Mouse (Mus musculus): ENCODE measurements around the gene Ninj2.

Gene Ninj2

GRCm38 (mm10) chr6:120187587-120188176, 94.5 kb downstream of the Ninj2 start:
- Histone ChIP-seq H3K9me3 (ENCODE audit: low read length) (no peaks in the 10 kb centered on the region), H3K4me1 (replicated peaks; ENCODE audit: low read depth, low read length) (peaks cover 90% of the 10 kb centered on the region), H3K36me3 (ENCODE audit: insufficient read depth, low read length) (no peaks in the 10 kb centered on the region), H3K27me3 (ENCODE audit: insufficient read depth, low read length) (no peaks in the 10 kb centered on the region), H3K4me3 (replicated peaks; ENCODE audit: low read length) (peak overlapping the region; percentile 64)
- TF ChIP-seq NANOG (IDR thresholded peaks at IDR 0.05; ENCODE audit: borderline replicate concordance, low read length) (no peak), CTCF (conservative IDR thresholded peaks at IDR 0.05; ENCODE audit: low read length) (no peak), POU5F1 (IDR thresholded peaks at IDR 0.05; ENCODE audit: borderline replicate concordance, low read length) (no peak)

DNA sequence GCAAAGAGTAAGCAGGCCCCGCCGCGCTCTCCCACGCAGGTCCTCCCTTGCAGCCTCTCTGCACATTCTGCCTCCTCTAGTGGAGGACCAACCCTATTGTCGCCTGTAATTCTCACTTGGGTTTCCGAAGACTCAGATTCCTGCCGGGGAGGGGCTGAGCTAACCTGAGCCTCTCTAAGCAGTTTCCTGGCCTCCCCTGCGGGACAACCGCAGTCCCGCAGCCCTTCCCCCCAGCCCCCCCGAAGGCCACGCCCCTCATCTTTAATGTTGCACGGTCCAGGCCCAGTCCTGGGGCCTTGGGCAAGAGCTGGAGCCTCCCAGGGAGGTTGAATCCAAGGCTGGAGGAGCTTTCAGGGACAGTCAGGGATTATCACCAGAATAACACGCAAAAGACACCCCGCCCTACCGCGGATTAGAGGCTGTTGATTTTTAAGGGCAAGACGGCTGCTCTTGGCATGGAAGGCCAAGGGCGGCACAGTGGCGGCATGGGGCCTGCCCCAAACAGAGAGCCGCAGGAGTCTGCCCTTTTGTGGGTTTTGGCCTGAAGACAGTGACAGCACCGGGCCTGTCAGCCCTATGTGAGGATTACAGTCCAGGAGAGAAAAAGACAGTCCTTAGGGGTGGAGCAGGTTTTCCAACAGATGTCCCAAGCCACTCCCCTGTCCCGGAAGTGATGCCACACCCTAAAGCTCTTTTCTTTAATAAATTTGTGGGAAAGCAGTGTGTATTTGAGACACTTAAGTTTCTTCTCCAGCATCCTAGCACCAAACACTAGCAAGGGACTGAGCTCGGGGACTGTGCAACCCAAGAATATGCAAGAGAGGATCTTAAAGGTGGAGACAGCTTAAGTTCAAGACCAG, 95.5 kb downstream of the Ninj2 start:
- H3K4me3 ChIP-seq (replicated peaks; ENCODE audit: low read length), result peak overlapping the region; percentile 64
- H3K9me3 ChIP-seq (ENCODE audit: low read length), result no peaks in the 10 kb centered on the region
- H3K4me1 ChIP-seq (replicated peaks; ENCODE audit: low read depth, low read length), result peaks cover 97% of the 10 kb centered on the region
- no peaks in the 10 kb centered on the region for H3K27me3 ChIP-seq (ENCODE audit: insufficient read depth, low read length)
- no peaks in the 10 kb centered on the region for H3K36me3 ChIP-seq (ENCODE audit: insufficient read depth, low read length)
- no peak for TF ChIP-seq CTCF (conservative IDR thresholded peaks at IDR 0.05; ENCODE audit: low read length)
- TF ChIP-seq NANOG (IDR thresholded peaks at IDR 0.05; ENCODE audit: borderline replicate concordance, low read length), result no peak
- TF ChIP-seq POU5F1 (IDR thresholded peaks at IDR 0.05; ENCODE audit: borderline replicate concordance, low read length), result no peak

- TF ChIP-seq NANOG (IDR thresholded peaks at IDR 0.05; ENCODE audit: borderline replicate concordance, low read length), result no peak
- H3K27me3 ChIP-seq (ENCODE audit: insufficient read depth, low read length), result no peaks in the 10 kb centered on the region
- peaks cover 97% of the 10 kb centered on the region for H3K4me1 ChIP-seq (replicated peaks; ENCODE audit: low read depth, low read length)
Measured at GRCm38 (mm10) chr6:120189287-120189686, 96.1 kb downstream of the Ninj2 start.

GRCm38 (mm10) chr6:120190365-120190764, 97.2 kb downstream of the Ninj2 start:
- H3K4me3 ChIP-seq (replicated peaks; ENCODE audit: low read length), result no peak overlapping the region
- no peaks in the 10 kb centered on the region for H3K36me3 ChIP-seq (ENCODE audit: insufficient read depth, low read length)
- H3K4me1 ChIP-seq (replicated peaks; ENCODE audit: low read depth, low read length), result peaks cover 98% of the 10 kb centered on the region
- no peaks in the 10 kb centered on the region for H3K9me3 ChIP-seq (ENCODE audit: low read length)
- TF ChIP-seq NANOG (IDR thresholded peaks at IDR 0.05; ENCODE audit: borderline replicate concordance, low read length) (no peak), POU5F1 (IDR thresholded peaks at IDR 0.05; ENCODE audit: borderline replicate concordance, low read length) (no peak), CTCF (conservative IDR thresholded peaks at IDR 0.05; ENCODE audit: low read length) (no peak)
- no peaks in the 10 kb centered on the region for H3K27me3 ChIP-seq (ENCODE audit: insufficient read depth, low read length)

More at GRCm38 (mm10) chr6:120189287-120189686, 96.1 kb downstream of the Ninj2 start:
- no peaks in the 10 kb centered on the region for H3K9me3 ChIP-seq (ENCODE audit: low read length)
- no peaks in the 10 kb centered on the region for H3K36me3 ChIP-seq (ENCODE audit: insufficient read depth, low read length)
- peak overlapping the region; percentile 64 for H3K4me3 ChIP-seq (replicated peaks; ENCODE audit: low read length)

GRCm38 (mm10) chr6:120190912-120191311, 97.8 kb downstream of the Ninj2 start:
- Histone ChIP-seq H3K4me3 (replicated peaks; ENCODE audit: low read length) (no peak overlapping the region), H3K36me3 (ENCODE audit: insufficient read depth, low read length) (no peaks in the 10 kb centered on the region), H3K4me1 (replicated peaks; ENCODE audit: low read depth, low read length) (peaks cover 96% of the 10 kb centered on the region), H3K27me3 (ENCODE audit: insufficient read depth, low read length) (no peaks in the 10 kb centered on the region), H3K9me3 (ENCODE audit: low read length) (no peaks in the 10 kb centered on the region)
- TF ChIP-seq POU5F1 (IDR thresholded peaks at IDR 0.05; ENCODE audit: borderline replicate concordance, low read length) (no peak), NANOG (IDR thresholded peaks at IDR 0.05; ENCODE audit: borderline replicate concordance, low read length) (no peak), CTCF (conservative IDR thresholded peaks at IDR 0.05; ENCODE audit: low read length) (no peak)

DNA sequence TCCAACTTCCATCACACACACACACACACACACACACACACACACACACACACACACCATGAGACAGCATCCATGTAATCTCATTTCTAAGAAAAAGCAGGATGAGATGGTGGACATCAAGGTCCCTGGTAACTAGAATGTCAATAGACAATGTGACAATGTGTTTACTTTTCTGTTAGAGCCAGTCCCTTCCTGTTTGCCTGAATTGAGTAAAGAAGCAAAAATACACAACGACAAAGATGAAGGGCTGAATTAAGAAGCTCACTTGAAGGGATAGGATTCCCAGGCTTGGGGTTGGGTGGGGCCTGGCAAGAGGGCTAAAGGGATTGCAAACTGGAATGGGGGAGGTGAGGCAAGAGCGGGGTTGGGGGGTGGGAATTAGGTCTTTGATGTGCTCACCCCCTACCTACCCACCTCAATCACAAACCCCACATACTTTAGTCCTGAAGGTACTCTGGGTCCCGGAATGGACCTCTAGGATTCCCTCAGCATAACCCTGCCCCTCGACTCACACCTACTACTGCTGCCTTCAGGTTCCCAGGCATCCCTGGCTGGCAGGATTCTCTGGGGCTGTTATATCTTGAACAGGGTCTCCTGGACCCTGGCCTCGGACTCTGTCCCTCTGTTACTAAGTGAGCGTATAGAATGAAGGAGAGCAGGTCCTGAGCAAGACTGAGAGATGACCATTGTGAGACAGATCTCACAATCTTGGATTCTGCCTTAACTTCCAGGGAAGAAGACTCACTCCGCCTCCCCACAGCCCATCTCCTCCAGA, 98.4 kb downstream of the Ninj2 start:
- H3K4me3 ChIP-seq (replicated peaks; ENCODE audit: low read length), result peak overlapping the region; percentile 74
- no peaks in the 10 kb centered on the region for H3K9me3 ChIP-seq (ENCODE audit: low read length)
- peaks cover 90% of the 10 kb centered on the region for H3K4me1 ChIP-seq (replicated peaks; ENCODE audit: low read depth, low read length)
- TF ChIP-seq POU5F1 (IDR thresholded peaks at IDR 0.05; ENCODE audit: borderline replicate concordance, low read length), result no peak
- TF ChIP-seq CTCF (conservative IDR thresholded peaks at IDR 0.05; ENCODE audit: low read length), result no peak
- TF ChIP-seq NANOG (IDR thresholded peaks at IDR 0.05; ENCODE audit: borderline replicate concordance, low read length), result no peak
- H3K36me3 ChIP-seq (ENCODE audit: insufficient read depth, low read length), result no peaks in the 10 kb centered on the region
- H3K27me3 ChIP-seq (ENCODE audit: insufficient read depth, low read length), result no peaks in the 10 kb centered on the region

GRCm38 (mm10) chr6:120192211-120192870, 99.2 kb downstream of the Ninj2 start:
- H3K9me3 ChIP-seq (ENCODE audit: low read length), result no peaks in the 10 kb centered on the region
- H3K4me1 ChIP-seq (replicated peaks; ENCODE audit: low read depth, low read length), result peaks cover 86% of the 10 kb centered on the region
- H3K27me3 ChIP-seq (ENCODE audit: insufficient read depth, low read length), result no peaks in the 10 kb centered on the region
- no peak for TF ChIP-seq POU5F1 (IDR thresholded peaks at IDR 0.05; ENCODE audit: borderline replicate concordance, low read length)
- TF ChIP-seq NANOG (IDR thresholded peaks at IDR 0.05; ENCODE audit: borderline replicate concordance, low read length), result no peak
- TF ChIP-seq CTCF (conservative IDR thresholded peaks at IDR 0.05; ENCODE audit: low read length), result no peak
- peak overlapping the region; percentile 74 for H3K4me3 ChIP-seq (replicated peaks; ENCODE audit: low read length)
- no peaks in the 10 kb centered on the region for H3K36me3 ChIP-seq (ENCODE audit: insufficient read depth, low read length)

DNA sequence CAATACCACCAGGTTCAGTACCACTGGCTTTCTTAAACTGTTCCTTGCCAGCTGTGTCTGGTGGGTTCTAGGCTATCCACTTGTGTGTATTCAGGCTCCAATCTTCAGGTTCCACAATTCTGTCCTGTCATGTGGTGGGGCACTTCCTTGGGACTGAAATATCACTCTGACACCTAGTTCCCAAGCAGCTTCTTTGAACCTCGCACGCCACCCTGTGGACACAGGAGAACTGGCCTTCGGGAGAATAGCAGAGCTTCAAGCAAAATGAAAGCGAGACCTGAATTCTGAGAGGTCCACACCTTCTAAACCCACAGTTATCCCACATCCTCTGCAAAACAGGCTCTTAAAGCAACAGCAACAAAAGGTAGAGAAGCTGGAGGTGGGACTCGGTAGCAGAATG, 100.0 kb downstream of the Ninj2 start:
- Histone ChIP-seq H3K4me3 (replicated peaks; ENCODE audit: low read length) (peak overlapping the region; percentile 37), H3K9me3 (ENCODE audit: low read length) (no peaks in the 10 kb centered on the region), H3K4me1 (replicated peaks; ENCODE audit: low read depth, low read length) (peaks cover 84% of the 10 kb centered on the region), H3K36me3 (ENCODE audit: insufficient read depth, low read length) (no peaks in the 10 kb centered on the region), H3K27me3 (ENCODE audit: insufficient read depth, low read length) (no peaks in the 10 kb centered on the region)
- TF ChIP-seq CTCF (conservative IDR thresholded peaks at IDR 0.05; ENCODE audit: low read length), result peak; percentile 72
- no peak for TF ChIP-seq POU5F1 (IDR thresholded peaks at IDR 0.05; ENCODE audit: borderline replicate concordance, low read length)
- TF ChIP-seq NANOG (IDR thresholded peaks at IDR 0.05; ENCODE audit: borderline replicate concordance, low read length), result no peak

Data from E14TG2a.4 (cell line).